Mouse (Mus musculus) T-helper 17 cell (primary cell): ENCODE data around the gene Dexi.

ENCODE experiments used
- in situ Hi-C, 2 experiments: fragments of 300-600 bp; cut with MboI, MseI; formaldehyde crosslinking; loops; 1 replicate in 1 of 2; 2 replicates in 1 of 2; pipeline ENCODE4 v1.15.1; 2025; ENCODE audit warnings: high pct_unique_total_duplicates in 2 of 2

The Dexi gene

GRCm38 (mm10) chr16:10542266-10542665 lies 588 bp downstream of the Dexi start:
- in situ Hi-C loops: no loop called here

DNA sequence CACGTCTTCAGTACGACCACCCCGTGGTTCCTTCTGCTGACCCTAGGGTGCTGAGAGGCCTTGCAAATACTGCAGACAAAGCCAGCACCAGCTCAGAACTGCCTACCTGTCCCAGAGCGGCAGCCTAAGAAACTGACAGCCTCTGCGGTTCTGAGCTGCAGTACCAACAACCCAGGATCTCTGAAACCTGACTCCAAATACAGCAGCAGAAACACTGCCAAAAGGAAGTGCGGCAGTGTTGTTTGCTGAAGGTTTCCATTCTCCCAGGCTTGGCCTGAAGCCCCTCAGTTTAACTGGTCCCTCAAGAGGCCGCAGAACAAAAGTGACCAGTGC lies 1.3 kb downstream of the Dexi start:
- in situ Hi-C loops: no loop called here

GRCm38 (mm10) chr16:10540763-10541597 lies 1.9 kb downstream of the Dexi start:
- in situ Hi-C loops: no loop called here

DNA sequence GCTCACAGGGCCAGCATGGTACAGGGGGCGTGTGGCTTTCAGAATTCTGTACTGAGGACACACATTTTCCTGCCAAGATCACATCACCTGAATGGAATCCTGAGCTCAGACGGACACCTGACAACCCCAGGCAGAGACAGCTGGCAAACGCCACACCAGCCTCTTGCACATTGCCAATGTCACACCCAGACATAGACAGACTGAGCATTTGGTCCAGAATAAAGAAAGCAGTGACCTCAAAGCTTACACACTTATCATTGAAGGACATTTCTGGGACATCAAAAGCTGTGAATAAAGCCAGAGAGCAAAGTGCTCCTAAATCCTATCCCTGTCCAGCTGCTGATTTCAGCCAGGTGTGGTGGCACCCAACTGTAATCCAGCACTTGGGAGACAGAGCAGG lies 5.9 kb downstream of the Dexi start:
- in situ Hi-C loops: loop anchor here in 1 of 2 experiments (10.0 kb wide), 1 partner anchor 788 kb away; the partner anchor contains the start of gene Snx29

GRCm38 (mm10) chr16:10536323-10536722 lies 6.5 kb downstream of the Dexi start:
- in situ Hi-C loops: loop anchor here in 1 of 2 experiments (10.0 kb wide), 1 partner anchor 788 kb away; the partner anchor contains the start of gene Snx29

GRCm38 (mm10) chr16:10534567-10534966 lies 8.3 kb downstream of the Dexi start:
- in situ Hi-C loops: loop anchor here in 1 of 2 experiments (10.0 kb wide), 1 partner anchor 790 kb away; the partner anchor contains the start of gene Snx29

GRCm38 (mm10) chr16:10533781-10534180 lies 9.1 kb downstream of the Dexi start:
- in situ Hi-C loops: loop anchor here in 1 of 2 experiments (10.0 kb wide), 1 partner anchor 791 kb away; the partner anchor contains the start of gene Snx29

GRCm38 (mm10) chr16:10530179-10530578 lies 12.7 kb downstream of the Dexi start:
- in situ Hi-C loops: loop anchor here in 1 of 2 experiments (10.0 kb wide), 1 partner anchor 795 kb away; the partner anchor contains the start of gene Snx29

- in situ Hi-C loops: loop anchor here (5.0 kb wide), 2 partner anchors 106 to 251 kb away; no protein-coding TSS in a partner anchor
These were observed 14.5 kb downstream of the Dexi start for GRCm38 (mm10) chr16:10528382-10528781.

DNA sequence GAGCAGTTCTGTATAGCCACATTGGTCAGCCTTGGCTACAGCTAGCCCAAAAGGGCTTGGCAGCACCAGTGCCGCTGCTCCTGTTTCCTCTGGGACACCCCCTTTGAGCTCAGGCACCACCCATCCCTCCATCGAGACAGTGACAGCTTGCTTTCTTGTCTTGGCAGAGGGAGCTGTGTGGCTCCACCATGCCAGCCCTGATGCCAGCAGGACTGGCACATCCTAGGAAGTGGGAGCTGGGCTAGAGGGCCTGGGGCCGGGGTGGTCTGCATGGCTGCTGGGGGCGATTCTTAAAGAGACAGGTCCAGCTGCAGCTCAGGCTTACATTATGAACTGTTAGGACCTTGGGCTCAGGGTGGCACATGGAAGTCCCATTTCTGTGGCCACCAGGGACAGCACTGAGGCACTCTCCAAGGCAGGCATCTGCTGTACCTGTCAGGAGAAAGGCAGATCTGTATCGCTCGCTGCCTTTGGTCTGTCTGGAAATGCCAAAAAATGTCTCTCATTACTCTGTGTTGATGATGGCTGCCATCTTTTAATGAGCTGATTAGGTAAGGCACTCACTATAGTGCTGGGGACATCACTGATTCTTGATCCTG lies 15.7 kb downstream of the Dexi start:
- in situ Hi-C loops: loop anchor here (5.0 kb wide), 2 partner anchors 105 to 250 kb away; no protein-coding TSS in a partner anchor

DNA sequence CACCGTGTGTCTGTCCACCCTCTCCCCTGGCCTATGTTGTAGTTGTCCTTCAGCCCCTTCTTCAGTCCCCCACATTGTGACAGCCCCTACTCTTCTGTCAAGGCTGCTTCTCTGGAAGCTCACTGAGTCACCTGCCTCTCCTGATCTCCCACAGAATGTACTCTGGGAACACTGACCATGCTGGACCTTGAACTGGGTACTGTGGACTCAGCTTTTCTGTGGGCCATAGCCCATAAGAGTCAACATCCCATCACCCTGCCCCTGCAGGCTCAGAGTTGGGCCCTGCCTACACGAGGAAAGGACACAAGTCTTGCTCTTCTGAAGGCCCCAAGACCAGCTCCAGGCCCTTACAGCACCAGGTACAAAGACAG lies 17.3 kb downstream of the Dexi start:
- in situ Hi-C loops: loop anchor here (5.0 kb wide), 2 partner anchors 103 to 248 kb away; no protein-coding TSS in a partner anchor

DNA sequence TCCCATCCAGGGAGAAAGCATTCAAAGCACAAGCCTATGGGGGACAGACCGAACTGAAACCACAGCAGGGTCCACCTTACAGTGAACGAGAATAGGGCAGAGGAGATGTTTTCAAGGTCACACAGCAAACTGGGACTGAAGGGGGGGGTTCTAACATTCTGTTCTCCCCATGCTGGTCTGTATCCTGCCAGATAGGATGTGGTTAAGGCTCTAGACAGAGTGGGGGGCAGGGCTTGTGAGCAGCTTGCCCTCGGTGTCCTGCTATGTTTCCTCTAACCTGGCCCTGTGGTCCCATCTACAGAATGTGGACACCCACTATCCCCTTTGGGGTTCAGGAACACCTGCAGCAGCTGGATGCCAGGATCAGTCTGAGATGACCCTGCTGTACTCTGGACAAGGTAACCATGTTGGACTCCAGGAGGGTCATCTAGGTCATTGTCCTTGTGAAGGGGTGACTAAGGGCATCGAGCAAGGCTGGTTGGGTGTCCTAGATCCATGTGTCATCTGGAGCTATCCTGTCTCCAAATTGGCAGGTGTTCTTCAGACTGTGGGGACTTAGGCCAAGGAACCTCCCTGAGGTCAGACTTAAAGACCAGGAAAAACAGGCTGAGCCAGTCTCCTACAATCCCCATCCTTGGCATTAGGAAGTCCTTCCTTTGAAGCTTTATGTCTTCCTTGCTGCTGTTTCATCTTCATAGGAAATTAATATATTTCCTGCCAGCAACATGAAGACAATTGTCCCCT lies 17.8 kb downstream of the Dexi start:
- in situ Hi-C loops: loop anchor here (5.0 to 25.0 kb wide), 3 partner anchors 103 to 248 kb away; no protein-coding TSS in a partner anchor

DNA sequence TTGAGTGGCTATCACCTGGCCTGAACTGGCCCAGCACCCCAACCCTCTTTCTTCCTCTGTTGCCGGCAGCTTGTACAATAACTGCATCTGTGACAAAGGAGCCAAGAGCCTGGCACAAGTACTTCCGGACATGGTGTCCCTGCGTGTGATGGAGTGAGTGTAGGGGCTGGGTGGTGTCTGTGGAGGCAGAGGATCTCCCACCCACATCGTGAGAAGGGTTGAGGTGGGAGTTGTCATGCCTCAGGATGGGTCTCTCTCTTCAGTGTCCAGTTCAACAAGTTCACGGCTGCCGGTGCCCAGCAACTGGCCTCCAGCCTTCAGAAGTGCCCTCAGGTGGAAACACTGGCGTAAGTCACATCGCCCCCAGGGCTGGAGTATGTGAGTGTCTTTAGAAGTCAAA lies 19.2 kb downstream of the Dexi start:
- in situ Hi-C loops: loop anchor here in 1 of 2 experiments (25.0 kb wide), 1 partner anchor 236 kb away; no protein-coding TSS in a partner anchor

DNA sequence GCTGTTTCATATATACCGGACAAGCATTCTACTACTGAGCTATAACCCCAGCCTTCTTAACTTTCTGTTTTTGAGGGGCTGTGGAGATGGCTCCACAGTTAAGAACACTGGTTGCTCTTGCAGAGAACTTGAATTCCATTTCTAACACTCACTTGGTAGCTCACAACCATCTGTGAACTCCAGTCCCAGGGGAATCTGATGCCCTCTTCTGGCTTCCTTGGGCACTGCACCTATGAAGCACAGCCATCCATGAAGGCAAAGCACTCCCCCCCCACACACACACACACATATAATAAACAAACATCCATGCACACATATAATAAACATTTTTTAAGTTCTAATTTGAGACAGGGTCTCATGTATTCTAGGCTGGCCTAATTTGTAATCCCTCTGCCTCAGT lies 20.0 kb downstream of the Dexi start:
- in situ Hi-C loops: loop anchor here in 1 of 2 experiments (25.0 kb wide), 1 partner anchor 236 kb away; no protein-coding TSS in a partner anchor

DNA sequence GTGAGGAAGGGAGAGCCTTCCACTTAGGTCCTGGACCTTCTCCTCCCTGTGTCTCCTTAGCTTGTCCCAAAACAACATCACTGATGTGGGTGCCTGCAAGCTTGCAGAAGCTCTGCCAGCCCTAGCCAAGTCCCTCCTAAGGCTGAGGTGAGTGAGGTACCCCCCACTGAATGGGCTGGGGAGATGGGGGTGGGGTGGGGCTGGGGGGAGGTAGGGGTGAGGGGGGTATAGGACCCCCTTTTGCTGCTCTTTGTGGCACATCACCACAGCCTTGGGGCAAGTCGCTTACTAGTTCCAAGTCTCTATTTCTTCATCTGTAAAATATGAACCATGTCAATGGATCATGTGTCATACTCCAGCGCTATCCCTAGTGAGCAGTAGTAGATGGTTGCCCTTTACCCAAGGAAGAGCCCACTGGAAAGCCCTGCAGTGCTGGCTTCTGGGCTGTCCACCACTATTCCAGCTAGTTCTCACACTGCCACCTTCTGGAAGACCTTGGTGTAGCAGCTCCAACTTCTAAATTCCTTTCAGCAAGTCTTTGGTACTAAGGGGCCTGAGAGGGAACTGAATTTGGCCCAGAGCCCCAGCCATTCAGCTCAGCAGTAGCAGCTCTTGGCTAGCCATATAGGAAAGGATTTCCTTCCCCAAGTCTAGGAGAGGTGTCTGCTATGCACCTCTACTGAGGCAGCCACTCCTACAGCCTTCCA lies 21.8 kb downstream of the Dexi start:
- in situ Hi-C loops: loop anchor here in 1 of 2 experiments (25.0 kb wide), 1 partner anchor 234 kb away; no protein-coding TSS in a partner anchor

GRCm38 (mm10) chr16:10518030-10518429 lies 24.8 kb downstream of the Dexi start:
- in situ Hi-C loops: loop anchor here (5.0 to 25.0 kb wide), 2 partner anchors 96 to 231 kb away; no protein-coding TSS in a partner anchor

DNA sequence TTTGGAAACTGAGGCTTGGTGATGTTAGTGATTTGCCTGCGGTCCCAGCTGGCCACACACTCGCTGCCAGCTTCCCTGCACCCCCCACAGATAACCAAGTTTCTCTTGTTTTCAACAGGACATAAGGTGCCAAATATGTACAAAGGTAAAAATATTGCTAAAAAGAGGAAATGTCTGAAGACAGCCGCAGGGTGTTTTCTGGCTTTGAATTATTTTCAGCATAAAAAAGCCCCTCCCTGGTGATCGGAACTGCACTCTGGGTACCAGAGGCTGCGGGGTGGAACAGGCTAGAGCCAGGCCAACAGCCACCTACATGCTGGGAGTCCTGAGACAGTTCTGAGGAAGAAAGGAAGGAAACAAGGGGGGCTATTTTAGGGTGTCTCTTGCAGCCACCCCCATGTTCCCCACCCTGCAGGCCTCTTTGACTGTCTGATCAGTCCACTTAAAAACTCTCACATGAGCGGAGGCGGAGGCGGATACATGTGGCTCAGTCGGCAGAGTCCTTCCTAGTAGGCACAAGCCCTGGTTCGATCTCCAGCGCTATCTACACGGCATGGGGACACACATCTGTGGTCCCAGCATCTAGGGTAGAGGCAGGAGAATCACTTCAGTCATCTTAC lies 26.8 kb downstream of the Dexi start:
- in situ Hi-C loops: loop anchor here (5.0 to 25.0 kb wide), 2 partner anchors 94 to 229 kb away; no protein-coding TSS in a partner anchor

DNA sequence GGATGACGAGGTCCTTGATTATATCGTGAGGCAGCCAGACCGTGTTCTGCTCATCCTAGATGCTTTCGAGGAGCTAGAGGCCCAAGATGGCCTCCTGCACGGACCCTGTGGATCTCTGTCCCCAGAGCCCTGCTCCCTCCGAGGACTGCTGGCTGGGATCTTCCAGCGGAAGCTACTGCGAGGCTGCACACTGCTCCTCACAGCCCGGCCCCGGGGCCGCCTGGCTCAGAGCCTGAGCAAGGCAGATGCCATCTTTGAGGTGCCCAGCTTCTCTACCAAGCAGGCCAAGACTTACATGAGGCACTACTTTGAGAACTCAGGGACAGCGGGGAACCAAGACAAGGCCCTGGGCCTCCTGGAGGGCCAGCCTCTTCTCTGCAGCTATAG lies 31.7 kb downstream of the Dexi start:
- in situ Hi-C loops: loop anchor here in 1 of 2 experiments (5.0 to 25.0 kb wide), 2 partner anchors 49 to 224 kb away; no protein-coding TSS in a partner anchor

DNA sequence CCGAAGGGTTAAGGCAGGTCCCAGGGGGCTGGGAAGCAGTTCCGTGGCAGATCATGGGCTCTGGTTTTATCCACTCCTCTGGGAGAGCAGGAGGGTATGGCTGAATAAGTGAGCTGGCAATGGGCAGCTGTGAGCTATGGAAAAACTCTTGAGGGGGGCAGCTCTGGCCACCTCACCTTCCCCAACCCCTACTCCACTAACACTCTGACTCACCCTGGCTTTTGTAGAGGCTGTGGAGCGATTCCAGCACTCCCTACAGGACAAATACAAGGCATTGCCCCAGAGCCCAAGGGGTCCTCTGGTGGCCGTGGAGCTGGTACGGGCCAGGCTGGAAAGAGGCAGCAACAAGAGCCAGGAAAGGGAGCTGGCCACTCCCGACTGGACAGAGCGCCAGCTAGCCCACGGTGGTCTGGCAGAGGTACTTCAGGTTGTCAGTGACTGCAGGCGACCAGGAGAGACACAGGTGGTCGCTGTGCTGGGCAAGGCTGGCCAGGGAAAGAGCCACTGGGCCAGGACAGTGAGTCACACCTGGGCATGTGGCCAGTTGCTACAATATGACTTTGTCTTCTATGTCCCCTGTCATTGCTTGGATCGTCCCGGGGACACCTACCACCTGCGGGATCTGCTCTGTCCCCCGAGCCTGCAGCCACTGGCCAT lies 32.2 kb downstream of the Dexi start:
- in situ Hi-C loops: loop anchor here in 1 of 2 experiments (5.0 to 25.0 kb wide), 2 partner anchors 48 to 223 kb away; no protein-coding TSS in a partner anchor
